Mouse (Mus musculus) brain, embryonic 18.5 days (tissue): ENCODE measurements around the gene Impg2.

Experiments used
- DNase-seq: peaks from one replicate; pipeline ENCODE4 v3.0.0-alpha.2; 2012; ENCODE audit warnings: low read depth, low spot score

The Impg2 gene

DNA sequence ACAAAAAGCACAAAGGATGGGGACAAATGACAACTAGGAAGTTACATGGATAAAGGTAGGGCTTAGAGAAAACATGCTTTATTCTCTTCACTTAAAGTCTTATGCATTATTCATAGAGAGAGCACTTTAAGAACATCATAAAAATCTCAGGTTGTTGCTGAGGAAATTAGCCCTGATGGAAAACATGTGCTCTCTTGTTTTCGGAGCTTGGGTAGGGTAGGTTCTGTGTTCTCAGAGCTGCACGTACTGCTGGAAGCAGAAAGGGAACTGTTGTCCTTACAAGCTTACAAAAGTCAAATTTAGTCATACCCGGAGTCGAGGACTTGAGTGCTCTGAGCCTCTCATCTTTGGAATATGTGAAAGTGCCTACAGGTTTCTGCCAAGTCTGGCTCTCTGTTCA, 98.9 kb downstream of the Impg2 start:
- no peak for DNase-seq

DNA sequence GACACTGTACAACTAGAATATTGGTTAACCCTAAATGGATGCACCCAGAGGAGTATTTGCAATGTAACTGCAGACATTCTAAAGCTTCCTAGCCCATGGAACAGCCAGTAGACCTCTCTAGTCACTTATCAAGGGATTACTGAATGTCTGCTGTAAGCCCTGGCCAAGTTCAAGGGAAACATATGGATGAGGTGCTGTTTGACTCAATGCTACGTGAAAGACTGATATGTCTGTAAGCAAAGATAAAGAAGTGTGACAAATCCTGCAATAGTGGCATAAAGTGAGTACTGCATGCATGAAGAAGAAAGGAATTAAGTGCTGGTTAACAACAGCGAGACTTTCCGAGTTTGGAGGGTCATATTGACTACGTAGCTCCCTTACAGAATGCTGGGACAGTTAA, 100.1 kb downstream of the Impg2 start:
- no peak for DNase-seq

DNA sequence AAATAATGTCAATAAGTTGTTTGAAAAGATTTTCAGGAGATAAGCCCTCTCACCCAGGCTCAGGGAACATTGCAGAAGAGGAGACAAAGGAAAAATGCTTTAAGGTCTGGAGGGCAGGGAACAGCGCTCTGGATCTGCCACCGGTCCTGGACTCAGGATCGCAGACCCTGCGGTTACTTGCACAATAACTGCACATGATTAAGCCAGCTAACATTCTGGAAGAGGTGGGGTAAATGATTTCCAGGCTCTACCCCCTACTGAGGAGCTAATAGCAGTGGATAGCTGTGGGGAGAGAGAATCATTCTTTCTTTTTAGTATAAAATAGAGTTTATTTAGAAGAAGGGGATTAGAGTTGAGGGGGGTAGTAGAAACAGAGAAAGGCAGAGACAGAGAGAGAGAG, 103.5 kb downstream of the Impg2 start:
- no peak for DNase-seq

DNA sequence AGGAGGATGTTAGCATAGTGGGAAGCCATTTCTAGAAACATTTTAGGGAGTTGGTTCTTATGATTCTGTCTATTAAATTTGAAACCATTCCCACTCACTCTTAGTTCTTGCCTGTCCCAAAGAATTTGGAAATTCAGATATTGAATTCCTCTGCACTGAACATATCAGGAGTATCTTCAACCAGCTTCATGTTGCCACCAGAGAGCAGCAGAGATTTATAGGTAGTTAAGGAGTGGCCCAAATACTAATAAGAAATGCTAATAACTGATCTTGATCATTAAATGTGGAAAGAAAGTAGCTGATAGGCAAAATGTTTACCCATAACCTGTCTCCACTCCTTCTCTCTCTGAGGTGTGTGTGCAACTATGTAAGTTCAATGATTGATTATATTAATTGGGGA, 107.2 kb downstream of the Impg2 start:
- DNase-seq = no peak
